Mouse (Mus musculus) thymus, postnatal 10 days (tissue): ENCODE measurements around the gene Larp1b.

Experiments used
- DNase-seq, 2 experiments: peaks; one replicate each; pipeline ENCODE4 v3.0.0; 2021; ENCODE audit warnings: low spot score in 2 of 2

Larp1b gene

GRCm38 (mm10) chr3:41082520-41082884, 132.9 kb downstream of the Larp1b start:
- DNase-seq = no peak

GRCm38 (mm10) chr3:41082885-41083789, 133.5 kb downstream of the Larp1b start, which contains the start of gene Pgrmc2:
Gene Pgrmc2 (minus strand): TSS chr3:41083046.
- peak; percentile 97 to 98 for DNase-seq

- no peak for DNase-seq
Measured at GRCm38 (mm10) chr3:41083790-41084112, 134.1 kb downstream of the Larp1b start.

- no peak for DNase-seq
Measured at GRCm38 (mm10) chr3:41084421-41084820, 134.8 kb downstream of the Larp1b start.

- DNase-seq = no peak
Measured at GRCm38 (mm10) chr3:41087071-41087470, 137.4 kb downstream of the Larp1b start.
